Mouse (Mus musculus) megakaryocyte progenitor cell, adult 5-6 weeks (primary cell): ENCODE measurements around the gene Pif1. TPM values are rescaled to one million over a fixed set of nuclear protein-coding genes. Genes with fewer than 3 reads are reported as not detected.
A peak's percentile ranks its signal among the peaks of the same experiment; 100 is the strongest.

Experiments
- ATAC-seq: replicated peaks from 2 replicates; pipeline ENCODE4 v1.8.0; 2016; ENCODE audit warnings: mild to moderate bottlenecking, moderate TSS enrichment, inconsistent platforms; ENCODE audit not compliant: poor library complexity
- total RNA-seq, 2 experiments: library from RNA; stranded (forward) in 1 of 2; stranded (reverse) in 1 of 2; fragments of 157-497, 149-512 nt in 1 of 2; fragments of 200-1000 nt in 1 of 2; gene quantifications; 2 replicates each; pipeline versions ENCODE4 v1.2.3 to v1.2.4; 2015 to 2017

Pif1 gene
- total RNA-seq, 2 experiments from 2014 or later, result 8.4 to 14.5 TPM

DNA sequence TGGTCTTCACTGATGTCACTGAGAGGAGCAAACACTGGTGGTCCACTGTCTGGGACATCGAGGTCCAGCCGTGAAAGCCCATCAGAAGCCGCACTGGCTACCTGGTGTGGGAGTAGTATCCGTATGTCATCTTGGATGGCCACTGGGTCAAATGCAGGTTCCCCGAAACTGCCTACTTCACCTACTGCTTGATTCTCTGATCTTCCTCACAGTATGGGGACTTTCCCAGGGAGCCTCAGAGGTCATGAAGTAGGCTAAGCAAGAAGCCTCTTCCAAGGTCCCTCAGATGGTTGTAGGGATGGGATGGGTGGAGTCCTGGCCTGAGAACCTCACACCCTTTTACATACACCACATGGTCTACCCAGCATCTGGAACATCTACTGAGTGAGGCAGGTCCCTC is 30.0 kb upstream of the Pif1 start:
- no peak for ATAC-seq

DNA sequence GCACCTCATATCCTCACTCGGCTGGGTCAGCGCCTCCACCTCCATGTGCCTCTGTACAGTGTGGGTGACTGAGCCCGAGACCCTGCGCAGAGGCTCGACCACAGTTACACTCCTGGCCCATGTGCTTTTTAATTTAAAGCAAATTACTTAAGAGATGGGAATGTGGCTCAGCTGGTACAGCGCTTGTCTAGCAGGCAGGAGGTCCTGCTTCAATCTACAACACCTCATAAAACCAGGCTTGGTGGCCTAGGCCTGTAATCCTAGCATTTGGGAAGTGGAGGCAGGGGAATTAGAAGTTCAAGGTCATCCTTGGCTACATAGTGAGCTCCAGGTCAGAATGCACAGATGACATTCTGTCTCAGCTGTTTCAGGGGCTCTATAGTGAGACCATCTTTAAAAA is 28.2 kb upstream of the Pif1 start:
- no peak for ATAC-seq

DNA sequence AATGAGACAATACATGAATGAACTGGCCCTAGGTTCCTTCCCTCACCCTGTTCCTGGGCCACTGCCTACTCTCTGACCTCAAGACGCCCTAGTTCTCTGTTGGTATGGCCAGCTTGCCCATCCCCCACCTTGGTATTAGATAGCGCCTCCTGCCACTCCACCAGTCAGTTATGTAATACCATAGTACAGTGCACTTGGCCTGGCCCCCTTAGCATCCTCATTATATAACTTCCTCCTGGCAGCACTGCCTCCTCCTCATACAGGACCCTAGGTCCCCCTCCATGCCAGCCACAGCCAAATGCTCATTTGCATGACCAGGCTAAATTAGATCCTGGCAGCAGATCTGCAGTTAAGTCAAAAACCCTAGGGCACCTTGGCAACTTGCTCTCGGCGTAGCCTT is 25.9 kb upstream of the Pif1 start:
- ATAC-seq, result peak; percentile 87

DNA sequence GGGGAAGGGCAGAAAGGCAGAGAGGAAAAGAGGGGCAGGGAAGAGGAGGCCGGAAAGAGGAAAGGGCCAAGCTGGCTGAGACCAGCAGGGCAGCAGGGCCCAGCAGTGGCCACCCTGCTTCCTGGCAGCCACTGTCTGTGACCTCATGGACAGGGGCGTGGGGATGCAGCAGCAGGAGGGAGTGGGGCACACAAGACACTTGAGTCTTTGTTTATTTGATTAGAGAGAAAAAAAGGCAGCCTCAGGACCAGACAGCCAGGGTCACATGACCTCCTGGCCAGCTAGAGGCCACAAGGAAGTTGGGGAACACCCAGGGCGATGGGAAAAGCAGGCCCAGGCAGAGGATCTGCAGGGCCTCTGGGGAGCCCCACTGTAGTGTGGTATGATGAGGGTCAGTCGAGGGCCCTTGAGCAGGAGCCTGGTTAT is 24.9 kb upstream of the Pif1 start:
- no peak for ATAC-seq

DNA sequence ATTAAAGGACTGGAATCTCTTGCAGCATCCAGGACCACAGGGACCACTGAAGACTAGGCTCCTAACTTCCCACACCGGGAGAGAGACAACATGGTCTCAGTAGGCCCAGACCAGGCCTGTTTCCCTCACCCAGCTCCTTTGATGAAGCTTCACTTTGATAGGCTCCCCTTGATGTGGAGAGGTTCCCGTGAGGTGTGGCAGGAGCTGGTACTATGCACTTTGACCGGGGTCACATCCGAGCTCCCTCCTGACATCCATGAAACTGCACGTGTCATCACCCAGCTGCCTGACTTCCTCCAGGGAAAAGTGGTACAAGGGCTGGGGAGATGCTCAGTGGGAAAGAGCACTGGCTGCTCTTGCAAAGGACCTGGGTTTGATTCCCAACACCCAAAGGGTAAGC is 23.9 kb upstream of the Pif1 start:
- no peak for ATAC-seq

DNA sequence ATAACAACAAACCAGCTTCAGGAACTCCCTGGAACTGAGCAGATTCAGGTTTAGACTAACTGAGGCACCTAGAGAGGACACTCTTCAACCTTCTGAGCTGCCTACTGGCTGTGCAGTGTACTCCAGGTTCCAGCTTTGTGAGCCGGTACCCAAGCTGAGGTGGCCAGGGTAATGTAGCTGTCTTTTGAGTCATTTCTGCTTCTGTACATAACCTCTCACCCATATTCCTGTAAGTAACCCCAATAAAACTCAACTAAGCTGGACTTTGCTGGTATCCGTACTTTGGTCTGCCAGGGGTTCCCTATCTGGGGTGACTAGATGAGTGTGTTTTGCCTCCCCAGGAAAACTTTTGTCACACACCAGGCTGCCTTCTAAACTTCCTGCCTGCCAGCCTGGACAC is 22.3 kb upstream of the Pif1 start:
- ATAC-seq, result no peak

DNA sequence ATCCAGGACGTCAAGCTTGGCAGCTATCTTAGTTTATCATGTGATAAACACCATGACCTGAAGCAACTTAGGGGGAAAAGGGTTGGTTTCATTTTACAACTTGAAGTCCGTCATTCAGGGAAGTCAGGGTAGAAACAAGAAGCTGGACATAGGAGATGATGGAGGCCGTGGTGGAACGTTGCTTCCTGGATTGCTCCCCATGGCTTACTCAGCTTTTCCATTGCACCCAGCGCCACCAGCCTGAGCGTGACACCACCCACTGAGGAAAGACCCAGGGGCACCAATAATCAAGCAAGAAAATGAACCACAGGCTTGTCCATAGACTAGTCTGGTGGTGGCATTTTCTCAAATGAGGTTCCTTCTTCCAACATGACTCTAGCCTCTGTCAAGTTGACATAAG is 18.2 kb upstream of the Pif1 start:
- peak; percentile 24 for ATAC-seq

DNA sequence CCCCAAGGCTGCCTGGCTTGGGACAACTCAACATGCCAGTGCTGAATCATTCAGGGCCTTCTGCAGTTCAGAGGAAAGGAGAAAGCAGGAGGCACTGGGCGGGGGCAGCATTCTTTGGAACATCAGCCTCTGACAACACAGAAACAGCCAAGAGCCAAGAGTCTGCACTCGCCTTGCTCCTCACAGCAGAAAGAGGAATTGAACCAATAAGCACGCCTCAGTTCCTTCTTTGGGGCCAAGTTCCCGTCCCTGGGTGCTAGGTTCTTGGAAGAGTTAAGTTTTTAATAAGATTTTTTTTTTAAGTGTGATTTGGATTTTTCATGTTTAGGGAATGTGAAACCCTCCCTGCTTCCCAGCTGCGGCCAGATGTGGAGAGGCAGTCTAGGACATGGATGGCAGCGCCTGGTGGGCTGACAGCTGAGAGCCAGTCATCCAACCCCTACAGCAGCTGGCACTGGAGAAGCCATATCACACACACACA is 17.4 kb upstream of the Pif1 start:
- peak; percentile 56 for ATAC-seq

DNA sequence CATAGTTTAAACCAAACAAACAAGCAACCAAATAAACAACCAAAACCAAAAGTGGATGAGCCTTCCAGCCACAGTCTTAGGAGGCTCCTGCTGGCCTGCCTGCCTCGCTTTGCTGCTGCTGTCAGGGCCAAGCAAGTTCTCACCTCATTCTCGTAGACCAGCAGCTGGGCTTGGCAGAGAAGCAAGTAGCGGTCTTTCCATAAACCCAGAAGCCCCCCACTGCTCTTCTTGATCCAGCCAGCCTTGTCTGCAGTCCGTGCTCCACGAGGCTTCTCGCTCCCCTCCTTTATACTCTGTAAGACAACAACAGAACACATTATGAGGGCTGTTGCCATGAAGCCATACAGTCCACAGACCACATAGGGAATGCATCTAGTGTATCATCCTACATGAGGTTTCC is 14.1 kb upstream of the Pif1 start:
- no peak for ATAC-seq

DNA sequence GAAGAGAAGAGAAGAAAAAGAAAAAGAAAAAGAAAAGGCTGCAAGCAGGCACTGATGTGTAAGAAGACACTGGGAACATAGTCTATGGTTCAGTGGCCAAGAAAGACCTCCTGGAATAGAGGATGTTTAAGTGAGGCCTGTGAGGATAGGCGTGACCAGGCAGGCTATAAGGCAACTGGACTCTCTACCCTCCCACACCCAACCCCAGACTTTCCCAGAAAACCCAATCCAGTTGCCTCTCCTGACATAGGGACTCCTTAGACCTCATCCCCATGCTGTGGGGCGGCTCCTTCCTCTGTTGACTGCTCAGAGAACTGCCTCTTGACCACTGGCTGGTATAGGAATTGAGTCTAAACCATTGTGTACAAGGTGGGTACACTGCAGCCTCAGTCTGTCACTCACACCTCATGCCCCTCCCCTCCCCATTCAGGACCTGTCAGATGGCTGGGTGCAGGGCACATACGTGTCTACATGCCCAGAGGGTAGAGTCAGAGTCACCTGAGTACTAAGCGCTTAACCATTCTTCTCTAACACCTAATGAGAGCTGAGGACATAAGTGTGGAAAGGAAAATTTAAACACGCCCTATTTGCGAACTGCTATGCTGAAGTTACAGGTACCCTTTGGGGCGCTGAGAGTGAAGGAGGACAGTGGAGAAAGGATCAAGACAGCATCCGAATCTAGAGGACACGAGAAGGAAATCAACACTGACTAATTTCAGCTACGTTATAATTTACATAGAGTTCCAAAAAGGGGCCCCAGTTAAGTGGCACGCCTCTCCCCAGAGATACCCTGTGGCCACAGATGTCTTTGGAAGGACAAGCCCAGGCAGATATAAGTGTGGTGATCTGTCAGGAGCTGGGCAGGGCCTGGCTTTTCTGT is 12.2 kb upstream of the Pif1 start:
- ATAC-seq, result peak; percentile 40

DNA sequence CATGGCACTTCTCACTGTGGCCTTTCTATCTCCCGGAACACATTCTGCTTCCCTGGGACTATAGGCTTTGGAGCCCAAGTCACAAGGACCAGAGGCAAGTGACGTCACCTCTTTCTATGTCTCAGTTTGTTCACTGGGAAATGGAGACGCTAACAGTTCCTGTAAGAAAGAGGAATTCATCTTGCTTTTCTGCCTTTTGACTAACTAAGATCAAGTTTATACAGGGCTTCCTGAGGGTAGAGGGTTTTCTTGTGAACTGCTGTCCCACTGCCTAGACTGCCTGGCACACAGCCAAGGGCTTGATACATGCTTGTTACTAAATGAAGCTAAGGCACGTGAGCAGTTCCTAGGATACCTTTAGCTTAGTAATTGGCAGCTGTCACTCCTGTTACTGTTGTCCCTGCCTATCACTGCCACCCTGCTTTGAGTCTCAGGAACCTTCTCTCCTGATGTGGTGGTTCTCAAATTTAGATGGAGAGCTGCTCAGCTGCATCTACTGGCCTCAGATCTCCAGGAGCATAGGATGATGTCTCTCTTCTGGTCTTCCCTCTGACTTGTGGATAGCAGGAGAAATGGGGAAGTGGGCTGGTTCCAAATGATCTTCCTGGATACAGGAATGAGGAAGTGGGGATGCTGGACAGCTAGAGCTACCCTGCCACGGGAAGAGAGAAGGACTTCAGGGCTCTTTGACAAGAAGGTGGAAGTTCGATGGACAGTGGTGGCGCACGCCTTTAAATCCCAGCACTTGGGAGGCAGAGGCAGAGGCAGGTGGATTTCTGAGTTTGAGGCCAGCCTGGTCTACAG is 11.4 kb upstream of the Pif1 start:
- ATAC-seq, result no peak

DNA sequence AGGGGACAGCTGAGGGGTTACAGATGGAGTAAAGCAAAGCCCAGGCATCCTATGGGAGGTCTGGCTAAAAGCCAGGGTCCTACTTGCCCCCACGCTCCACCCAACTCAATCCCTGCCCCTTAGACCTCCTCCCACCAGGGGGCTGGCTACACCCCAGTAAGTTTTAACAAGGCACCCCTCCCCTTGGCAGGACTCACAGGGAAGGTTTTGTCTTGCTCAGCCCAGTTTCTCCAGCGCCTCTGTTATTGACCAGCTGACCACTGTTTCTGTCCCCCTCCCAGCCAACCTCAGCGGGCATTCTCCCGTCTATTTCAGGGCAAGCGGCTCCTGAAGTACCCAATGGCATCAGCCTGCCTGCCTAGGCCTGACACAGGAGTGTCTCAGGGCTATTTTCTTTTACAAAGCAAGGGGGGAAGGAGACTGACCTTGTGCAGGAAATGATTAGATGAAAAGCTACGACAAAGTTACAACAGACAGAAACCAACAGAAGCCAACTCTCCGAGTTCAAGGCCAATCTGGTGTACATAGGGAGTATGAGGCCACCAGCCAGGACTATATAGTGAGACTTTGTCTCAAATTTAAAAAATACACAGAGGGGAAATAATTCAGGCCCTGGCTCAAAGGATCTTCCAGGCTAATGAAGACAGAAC is 10.0 kb upstream of the Pif1 start:
- no peak for ATAC-seq

DNA sequence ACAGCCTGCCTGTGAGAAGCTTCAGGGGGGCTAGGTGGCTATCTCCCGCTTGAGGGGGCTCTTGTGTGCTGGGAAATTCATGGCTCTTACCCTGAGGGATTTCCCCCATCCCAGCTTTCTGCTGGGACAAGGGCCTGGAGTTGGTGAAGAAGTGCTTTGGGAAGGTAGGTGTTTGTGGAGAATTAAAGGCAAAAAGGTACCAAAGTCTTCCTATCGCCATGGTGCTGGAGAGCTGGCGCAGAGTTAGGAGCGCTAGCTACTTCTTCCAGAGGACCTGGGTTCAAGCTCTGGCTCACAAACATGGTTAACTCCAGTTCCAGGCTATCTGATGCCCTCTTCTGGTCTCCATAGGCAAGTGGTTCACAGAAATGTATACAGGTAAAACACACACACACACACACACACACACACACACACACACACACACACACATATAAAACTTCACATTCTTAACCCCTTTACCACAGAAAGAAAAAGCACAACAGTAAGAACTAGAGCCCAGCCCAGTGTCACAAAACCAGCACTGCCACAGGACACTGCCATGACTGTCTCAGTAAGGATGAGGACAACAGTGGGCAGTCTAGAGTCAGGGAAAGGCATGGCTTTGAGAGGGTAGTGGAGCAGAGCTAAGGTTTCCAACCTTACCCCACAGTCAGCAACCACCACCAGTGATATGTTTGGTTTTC is 9.3 kb upstream of the Pif1 start:
- no peak for ATAC-seq

DNA sequence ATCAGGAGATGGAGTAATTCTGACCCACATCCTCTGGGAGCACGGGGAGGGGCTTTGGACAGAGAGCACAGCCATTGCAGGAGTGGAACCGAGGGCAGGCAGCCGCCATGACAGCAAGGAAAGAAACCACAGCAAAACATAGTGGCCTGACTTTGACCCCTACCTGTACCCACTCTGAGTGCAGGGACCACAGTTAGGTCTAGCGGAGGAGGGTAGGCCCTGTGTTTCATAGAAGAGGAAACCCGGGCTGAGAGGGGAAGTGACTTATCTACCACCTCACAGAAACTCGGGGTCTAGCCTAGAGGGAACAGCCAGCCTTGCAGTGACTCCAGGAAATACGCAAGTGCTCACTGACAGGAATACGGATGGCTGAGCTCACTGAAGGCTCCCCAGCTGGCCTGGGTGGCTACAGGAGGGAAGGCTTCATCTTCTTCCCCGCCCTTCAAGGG is 8.1 kb upstream of the Pif1 start:
- peak; percentile 32 for ATAC-seq

DNA sequence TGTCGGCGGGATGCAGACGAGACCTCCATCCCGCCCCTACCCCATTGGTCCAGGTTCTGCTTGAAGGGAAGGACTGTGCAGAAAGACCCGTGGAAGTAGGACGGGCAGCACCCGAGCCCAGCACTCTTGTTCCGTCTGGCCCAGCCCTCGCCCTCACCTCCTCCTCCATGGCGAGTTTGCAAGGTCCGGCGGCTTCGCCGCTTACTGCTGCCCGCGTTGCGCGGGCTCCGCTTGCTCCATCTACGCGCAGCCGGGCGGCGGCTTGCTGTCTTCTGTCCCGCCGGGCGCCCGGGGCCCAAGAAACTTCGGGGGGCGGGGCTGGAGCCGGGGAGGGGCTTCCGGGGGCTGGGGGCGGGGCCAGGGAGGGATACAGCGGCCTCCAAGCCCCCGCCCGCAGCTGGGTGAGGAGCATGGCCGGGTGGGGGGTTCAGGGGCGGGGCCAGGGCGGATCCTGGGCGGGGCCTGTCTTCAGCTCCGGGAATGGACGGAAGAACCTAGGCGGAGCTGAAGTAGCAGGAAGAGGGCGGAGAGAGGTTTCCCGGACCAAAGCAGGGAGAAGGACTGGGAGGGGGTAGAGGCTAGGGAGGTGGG is 7.1 kb upstream of the Pif1 start, which contains the start of gene Plekho2:
TSS of gene Plekho2 (minus strand) at position 260 of the 591 bp plus-strand sequence.
- ATAC-seq, result peak; percentile 57

DNA sequence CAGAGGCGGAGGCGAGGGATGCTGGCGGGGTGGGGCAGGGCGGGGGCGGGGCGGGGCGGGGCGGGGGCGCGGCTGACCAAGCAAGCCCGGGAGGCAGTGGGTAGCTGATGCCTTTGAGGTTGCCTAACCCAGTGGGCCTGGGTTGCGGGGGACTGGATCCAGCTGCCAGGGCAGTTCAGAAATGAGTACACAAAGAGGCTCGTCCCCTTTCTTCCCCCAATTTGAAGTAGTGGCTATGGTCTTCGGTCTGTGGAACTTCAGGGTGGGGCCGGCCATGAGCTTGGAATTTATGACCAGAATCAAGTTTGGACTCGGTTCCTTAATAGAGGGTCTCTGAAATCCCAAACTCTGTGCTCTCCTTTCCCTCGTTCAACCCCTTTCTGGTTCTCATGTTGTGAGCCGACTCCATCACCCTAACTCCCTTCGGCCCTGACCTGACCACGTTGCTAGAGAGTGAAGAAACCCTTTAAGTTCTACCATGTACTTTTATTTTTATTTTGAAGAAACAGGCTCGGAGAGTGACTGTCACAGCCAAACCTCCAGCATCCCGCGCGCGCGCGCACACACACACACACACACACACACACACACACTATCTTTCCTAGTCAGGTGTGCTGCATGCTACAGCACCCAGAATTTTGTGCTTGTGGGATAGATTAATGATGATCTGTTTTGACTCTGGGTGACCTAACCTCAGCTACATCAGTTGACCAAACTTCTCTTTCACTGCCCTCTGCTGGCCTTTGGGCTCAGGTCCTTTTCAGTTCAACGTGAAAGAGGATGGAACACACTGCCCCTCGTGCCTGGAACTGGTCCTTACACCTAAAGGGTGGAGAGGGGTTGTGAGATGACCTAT is 6.3 kb upstream of the Pif1 start:
- peak; percentile 64 for ATAC-seq

DNA sequence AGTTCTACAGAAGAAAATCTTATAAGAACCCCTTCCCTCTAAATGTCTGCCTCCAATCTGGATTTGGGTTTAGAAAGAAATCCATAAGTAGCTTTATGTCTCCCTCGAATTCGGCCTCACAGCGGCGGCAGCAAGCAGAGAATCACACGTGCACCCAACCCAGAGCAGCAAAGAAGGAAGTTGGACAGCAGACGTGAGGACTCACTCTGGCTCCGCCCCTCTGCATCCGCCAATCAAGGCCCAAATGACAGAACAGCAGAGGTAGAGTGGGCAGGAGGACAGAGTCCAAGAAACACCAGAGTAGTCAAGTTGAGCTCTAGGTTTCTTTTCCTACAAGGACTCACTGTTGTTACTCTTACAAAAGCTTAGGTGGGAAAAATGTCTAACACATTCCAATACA is 3.9 kb upstream of the Pif1 start:
- peak; percentile 32 for ATAC-seq

DNA sequence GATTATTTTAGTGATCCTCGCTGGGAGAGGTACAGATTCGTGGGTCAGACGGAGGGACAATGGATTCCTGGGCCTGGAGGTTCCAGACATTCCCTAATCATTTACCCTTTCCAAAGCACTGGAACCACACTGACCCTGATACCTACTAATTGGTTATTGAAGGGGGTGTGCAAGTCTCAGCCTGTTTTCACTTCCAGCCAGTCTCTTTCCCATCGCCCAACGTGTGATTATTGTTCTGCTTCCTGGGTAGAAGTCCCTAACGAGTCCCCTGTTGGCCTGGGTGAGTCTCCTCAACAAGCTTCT is 261 bp downstream of the Pif1 start:
- ATAC-seq, result peak; percentile 2; the same call in 1 of the 2 replicates

DNA sequence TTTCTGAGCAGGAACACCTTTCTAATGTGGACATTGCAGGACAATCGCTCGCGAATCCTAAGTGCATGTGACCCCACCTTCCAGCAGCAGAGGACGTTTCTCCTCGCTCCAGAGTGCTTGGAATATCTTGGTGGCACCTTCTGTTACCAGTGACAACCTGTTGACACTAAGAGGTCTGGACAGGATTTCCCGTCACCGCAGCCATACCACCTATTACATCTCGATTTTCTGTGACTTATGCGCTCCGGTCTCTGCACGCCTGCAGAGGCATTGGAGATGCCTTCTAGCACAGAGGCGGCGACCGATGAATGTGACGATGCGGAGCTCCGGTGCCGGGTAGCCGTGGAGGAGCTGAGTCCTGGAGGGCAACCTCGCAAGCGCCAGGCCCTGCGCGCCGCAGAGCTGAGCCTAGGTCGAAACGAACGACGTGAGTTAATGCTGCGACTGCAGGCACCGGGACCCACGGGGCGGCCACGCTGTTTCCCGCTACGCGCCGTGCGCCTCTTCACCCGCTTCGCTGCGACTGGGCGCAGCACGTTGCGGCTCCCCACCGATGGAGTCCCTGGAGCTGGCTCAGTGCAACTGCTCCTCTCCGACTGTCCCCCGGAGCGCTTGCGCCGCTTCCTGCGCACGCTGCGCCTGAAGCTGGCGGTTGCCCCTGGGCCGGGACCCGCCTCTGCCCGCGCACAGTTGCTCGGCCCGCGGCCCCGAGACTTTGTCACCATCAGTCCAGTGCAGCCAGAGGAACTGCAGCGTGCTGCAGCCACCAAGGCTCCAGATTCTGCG is 806 bp downstream of the Pif1 start:
- peak; percentile 32 for ATAC-seq
